Mouse (Mus musculus) fibroblast of lung, adult 2 months (primary cell): ENCODE measurements around the gene Lrrc74b.

Experiments
- DNase-seq: peaks from one replicate; pipeline ENCODE4 v3.0.0-alpha.2; 2011; ENCODE audit warnings: low read depth

The Lrrc74b gene

DNA sequence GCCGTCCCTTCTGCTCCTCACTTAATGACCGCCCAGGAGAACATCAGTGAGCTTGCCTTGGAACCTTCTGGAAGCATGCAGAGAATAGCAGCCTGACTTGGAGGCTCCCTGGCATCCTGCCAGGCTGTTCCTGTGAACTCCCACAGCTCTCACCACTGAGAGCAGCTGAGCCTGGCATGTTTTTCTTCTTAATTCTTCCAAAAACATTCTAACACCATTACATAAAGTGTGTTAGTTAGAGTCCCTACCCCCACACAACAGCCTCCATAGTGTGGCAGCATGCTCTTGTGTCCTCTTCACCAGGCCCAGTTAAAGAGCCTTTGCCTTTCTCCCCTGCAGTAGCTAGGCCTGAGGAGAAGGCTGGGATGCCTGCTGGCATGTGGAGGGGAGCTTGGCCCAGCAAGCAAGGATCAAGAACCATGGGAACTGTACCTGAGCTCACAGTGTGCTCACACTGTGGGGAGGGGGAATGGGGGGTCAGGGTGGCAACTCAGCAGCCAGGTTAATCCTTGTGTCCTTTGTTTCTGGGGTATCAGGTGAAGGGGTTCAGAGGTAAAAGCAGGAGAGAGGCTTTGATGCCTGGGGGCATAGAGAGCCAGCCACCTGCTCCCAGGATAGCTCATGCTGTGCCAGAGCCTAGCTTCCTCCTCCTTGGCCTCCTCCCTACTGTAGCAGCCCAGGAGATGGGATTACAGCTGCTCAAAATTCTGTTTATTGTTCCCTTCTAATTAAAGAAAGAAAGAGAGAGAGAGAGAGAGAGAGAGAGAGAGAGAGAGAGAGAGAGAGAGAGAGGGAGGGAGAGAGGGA lies 64.3 kb downstream of the Lrrc74b start:
- DNase-seq = no peak
